Mouse (Mus musculus): ENCODE measurements at regions not wholly inside any gene's neighbourhood (a gene's known extent, or its start where the extent isn't known, plus 50 kb on each side); places are given as distances from the start of the nearest gene placed in this dataset.

DNA sequence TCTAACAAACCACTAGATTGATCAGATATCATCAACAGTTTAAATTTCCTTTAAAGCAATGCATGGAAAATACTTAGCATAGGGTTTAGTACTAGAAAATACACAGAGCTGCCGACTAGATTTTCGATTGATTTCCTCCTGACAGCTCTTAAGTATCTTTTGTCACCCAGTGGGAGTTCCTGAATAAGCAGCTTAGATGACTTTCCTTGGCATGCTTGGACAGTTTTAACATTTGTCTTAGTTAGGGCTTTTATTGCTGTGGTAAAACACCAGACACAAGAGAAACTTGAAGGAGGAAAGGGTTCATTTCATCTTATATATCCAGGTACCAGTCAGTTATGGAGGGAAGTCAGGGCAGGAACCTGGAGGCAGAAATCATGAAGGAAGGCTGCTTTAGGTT is 104.0 kb upstream of the Mdga2 start:
- Histone ChIP-seq H3K36me3 (ENCODE audit: control insufficient read depth, insufficient read depth, low read length) (no peaks in the 10 kb centered on the region), H3K4me3 (ENCODE audit: low read length) (no peak overlapping the region), H3K4me2 (ENCODE audit: low read depth, low read length) (no peak overlapping the region), H3K27me3 (ENCODE audit: control insufficient read depth, insufficient read depth, low read depth, low read length) (no peaks in the 10 kb centered on the region), H3K4me1 (replicated peaks; ENCODE audit: control insufficient read depth, insufficient read depth, low read length) (no peaks in the 10 kb centered on the region), H3K27ac (ENCODE audit: low read length) (no peak overlapping the region), H3K9me3 (ENCODE audit: control insufficient read depth, low read length) (no peaks in the 10 kb centered on the region), H3K9ac (ENCODE audit: low read length) (no peak overlapping the region)
- ATAC-seq (ENCODE audit: low read depth) = no peak
- WGBS = 70% methylated on average over 2 of the region's 2 CpGs

DNA sequence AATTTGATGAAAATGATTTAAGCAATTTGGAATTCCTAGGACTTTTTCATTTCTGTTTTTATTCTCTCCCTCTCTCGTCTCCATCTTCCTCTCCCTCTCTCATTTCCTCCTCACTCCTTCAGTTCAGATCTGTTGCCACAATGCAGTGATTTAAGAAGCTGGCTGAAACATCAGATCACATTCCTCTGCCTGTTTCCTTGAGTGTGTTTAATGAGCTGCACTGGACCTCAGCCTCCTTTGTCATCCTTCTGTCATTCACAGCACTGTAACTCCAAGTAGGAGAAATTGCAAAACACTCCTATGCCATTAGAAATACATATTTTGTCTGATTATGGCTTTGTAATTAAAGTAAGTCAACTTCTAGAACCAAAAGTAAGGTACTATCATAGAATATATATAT is 103.5 kb upstream of the Mdga2 start:
- Histone ChIP-seq H3K9me3 (ENCODE audit: control insufficient read depth, low read length) (no peaks in the 10 kb centered on the region), H3K27ac (ENCODE audit: low read length) (no peak overlapping the region), H3K9ac (ENCODE audit: low read length) (no peak overlapping the region), H3K27me3 (ENCODE audit: control insufficient read depth, insufficient read depth, low read depth, low read length) (no peaks in the 10 kb centered on the region), H3K4me2 (ENCODE audit: low read depth, low read length) (no peak overlapping the region), H3K4me1 (replicated peaks; ENCODE audit: control insufficient read depth, insufficient read depth, low read length) (no peaks in the 10 kb centered on the region), H3K36me3 (ENCODE audit: control insufficient read depth, insufficient read depth, low read length) (no peaks in the 10 kb centered on the region), H3K4me3 (ENCODE audit: low read length) (no peak overlapping the region)
- 20% methylated on average over 1 of the region's 1 CpGs for WGBS
- ATAC-seq (ENCODE audit: low read depth) = no peak

DNA sequence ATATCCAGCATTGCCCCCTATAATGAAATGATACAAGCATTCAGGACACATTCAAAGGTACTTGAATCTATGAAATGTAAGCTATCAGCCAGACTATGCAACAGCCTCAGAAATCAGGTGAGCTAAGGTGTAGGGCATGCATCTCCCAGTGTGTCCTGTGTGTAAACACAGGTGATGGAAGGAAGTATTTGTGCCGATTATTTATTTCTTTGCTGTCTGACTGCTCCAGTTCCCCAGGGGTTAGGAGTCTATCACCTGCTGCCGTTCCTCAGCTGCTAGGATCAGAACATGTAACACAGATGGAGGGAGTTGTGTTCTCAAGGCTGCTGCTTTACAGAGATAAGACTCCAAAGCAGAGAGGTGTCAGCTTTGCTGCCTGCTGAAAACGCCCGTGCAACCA is 103.0 kb upstream of the Mdga2 start:
- no peak for ATAC-seq (ENCODE audit: low read depth)
- H3K27ac ChIP-seq (ENCODE audit: low read length) = no peak overlapping the region

GRCm38 (mm10) chr12:67318687-67319086 is 96.3 kb upstream of the Mdga2 start:
- no peak overlapping the region for H3K27ac ChIP-seq (ENCODE audit: low read length)
- H3K9ac ChIP-seq (ENCODE audit: low read length) = no peak overlapping the region
- no peaks in the 10 kb centered on the region for H3K9me3 ChIP-seq (ENCODE audit: control insufficient read depth, low read length)
- no peaks in the 10 kb centered on the region for H3K36me3 ChIP-seq (ENCODE audit: control insufficient read depth, insufficient read depth, low read length)
- H3K4me3 ChIP-seq (ENCODE audit: low read length) = no peak overlapping the region
- no peak overlapping the region for H3K4me2 ChIP-seq (ENCODE audit: low read depth, low read length)
- H3K27me3 ChIP-seq (ENCODE audit: control insufficient read depth, insufficient read depth, low read depth, low read length) = no peaks in the 10 kb centered on the region
- WGBS = 40% methylated on average over 2 of the region's 2 CpGs
- H3K4me1 ChIP-seq (replicated peaks; ENCODE audit: control insufficient read depth, insufficient read depth, low read length) = no peaks in the 10 kb centered on the region
- ATAC-seq (ENCODE audit: low read depth) = peak; percentile 54; the same call in 1 of the 2 replicates

More for the DNA sequence above, 103.0 kb upstream of the Mdga2 start:
- H3K4me3 ChIP-seq (ENCODE audit: low read length) = no peak overlapping the region
- H3K9ac ChIP-seq (ENCODE audit: low read length) = no peak overlapping the region
- WGBS = 46% methylated on average over 4 of the region's 4 CpGs
- H3K27me3 ChIP-seq (ENCODE audit: control insufficient read depth, insufficient read depth, low read depth, low read length) = no peaks in the 10 kb centered on the region
- no peaks in the 10 kb centered on the region for H3K36me3 ChIP-seq (ENCODE audit: control insufficient read depth, insufficient read depth, low read length)
- no peaks in the 10 kb centered on the region for H3K9me3 ChIP-seq (ENCODE audit: control insufficient read depth, low read length)
- no peak overlapping the region for H3K4me2 ChIP-seq (ENCODE audit: low read depth, low read length)
- no peaks in the 10 kb centered on the region for H3K4me1 ChIP-seq (replicated peaks; ENCODE audit: control insufficient read depth, insufficient read depth, low read length)

GRCm38 (mm10) chr12:67300245-67300644 is 77.9 kb upstream of the Mdga2 start:
- no peak for ATAC-seq (ENCODE audit: low read depth)
- Histone ChIP-seq H3K36me3 (ENCODE audit: control insufficient read depth, insufficient read depth, low read length) (no peaks in the 10 kb centered on the region), H3K4me2 (ENCODE audit: low read depth, low read length) (no peak overlapping the region), H3K4me3 (ENCODE audit: low read length) (no peak overlapping the region), H3K9ac (ENCODE audit: low read length) (no peak overlapping the region), H3K9me3 (ENCODE audit: control insufficient read depth, low read length) (no peaks in the 10 kb centered on the region), H3K27me3 (ENCODE audit: control insufficient read depth, insufficient read depth, low read depth, low read length) (no peaks in the 10 kb centered on the region), H3K4me1 (replicated peaks; ENCODE audit: control insufficient read depth, insufficient read depth, low read length) (no peaks in the 10 kb centered on the region), H3K27ac (ENCODE audit: low read length) (no peak overlapping the region)
- WGBS = 89% methylated on average over 1 of the region's 1 CpGs

DNA sequence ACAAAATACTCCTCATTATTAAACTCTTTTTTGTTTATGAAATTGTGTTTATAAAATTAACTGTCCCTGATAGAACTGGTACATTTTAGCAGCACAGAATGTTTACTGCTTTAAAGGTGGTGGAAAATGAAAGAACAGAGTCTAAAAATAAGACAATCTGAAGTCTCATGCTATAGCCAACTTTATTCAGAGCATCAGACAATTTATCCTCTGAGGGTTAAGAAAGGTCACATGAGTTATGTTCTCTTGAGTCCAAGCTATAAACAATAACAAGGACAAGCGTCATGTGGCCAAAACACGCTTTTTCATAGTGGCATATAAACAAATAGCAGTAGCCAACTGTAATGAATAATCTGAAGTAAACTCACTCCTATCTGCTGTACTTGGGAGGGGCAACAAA is 67.7 kb upstream of the Mdga2 start:
- Histone ChIP-seq H3K27me3 (ENCODE audit: control insufficient read depth, insufficient read depth, low read depth, low read length) (no peaks in the 10 kb centered on the region), H3K36me3 (ENCODE audit: control insufficient read depth, insufficient read depth, low read length) (no peaks in the 10 kb centered on the region), H3K4me2 (ENCODE audit: low read depth, low read length) (no peak overlapping the region), H3K4me1 (replicated peaks; ENCODE audit: control insufficient read depth, insufficient read depth, low read length) (no peaks in the 10 kb centered on the region), H3K27ac (ENCODE audit: low read length) (no peak overlapping the region), H3K9ac (ENCODE audit: low read length) (no peak overlapping the region), H3K9me3 (ENCODE audit: control insufficient read depth, low read length) (no peaks in the 10 kb centered on the region), H3K4me3 (ENCODE audit: low read length) (no peak overlapping the region)
- peak; percentile 60; the same call in 1 of the 2 replicates for ATAC-seq (ENCODE audit: low read depth)
- WGBS = 43% methylated on average over 2 of the region's 2 CpGs

- no peaks in the 10 kb centered on the region for H3K4me1 ChIP-seq (replicated peaks; ENCODE audit: control insufficient read depth, insufficient read depth, low read length)
- no peak overlapping the region for H3K9ac ChIP-seq (ENCODE audit: low read length)
- no peak overlapping the region for H3K4me3 ChIP-seq (ENCODE audit: low read length)
- ATAC-seq (ENCODE audit: low read depth) = no peak
- H3K27ac ChIP-seq (ENCODE audit: low read length) = no peak overlapping the region
- no peaks in the 10 kb centered on the region for H3K36me3 ChIP-seq (ENCODE audit: control insufficient read depth, insufficient read depth, low read length)
- H3K4me2 ChIP-seq (ENCODE audit: low read depth, low read length) = no peak overlapping the region
- no peaks in the 10 kb centered on the region for H3K27me3 ChIP-seq (ENCODE audit: control insufficient read depth, insufficient read depth, low read depth, low read length)
- H3K9me3 ChIP-seq (ENCODE audit: control insufficient read depth, low read length) = no peaks in the 10 kb centered on the region
These were observed 50.5 kb upstream of the Mdga2 start for GRCm38 (mm10) chr12:67272863-67273262.

DNA sequence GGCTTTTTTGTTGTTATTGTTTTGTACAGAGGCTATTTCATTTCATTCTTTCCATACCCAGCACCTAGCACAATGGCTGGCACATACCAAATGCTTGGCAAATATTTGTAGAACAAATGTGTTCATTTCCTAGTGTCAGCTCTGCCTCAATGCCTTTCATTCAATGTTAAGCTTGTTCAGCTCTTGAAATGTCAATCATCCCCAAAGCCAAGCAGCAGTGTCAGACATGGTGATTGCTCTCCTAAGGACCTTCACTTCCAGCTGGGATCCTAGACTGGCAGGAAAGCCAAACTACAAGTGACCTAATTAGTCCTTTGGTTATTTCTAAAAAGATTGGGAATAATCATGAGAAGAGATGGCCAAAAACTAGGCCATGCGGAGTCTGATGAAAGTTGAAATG is 50.0 kb upstream of the Mdga2 start:
- no peaks in the 10 kb centered on the region for H3K4me1 ChIP-seq (replicated peaks; ENCODE audit: control insufficient read depth, insufficient read depth, low read length)
- H3K27me3 ChIP-seq (ENCODE audit: control insufficient read depth, insufficient read depth, low read depth, low read length) = no peaks in the 10 kb centered on the region
- no peak overlapping the region for H3K4me2 ChIP-seq (ENCODE audit: low read depth, low read length)
- WGBS = 85% methylated on average over 1 of the region's 1 CpGs
- no peaks in the 10 kb centered on the region for H3K36me3 ChIP-seq (ENCODE audit: control insufficient read depth, insufficient read depth, low read length)
- H3K4me3 ChIP-seq (ENCODE audit: low read length) = no peak overlapping the region
- ATAC-seq (ENCODE audit: low read depth) = no peak
- no peak overlapping the region for H3K27ac ChIP-seq (ENCODE audit: low read length)
- H3K9me3 ChIP-seq (ENCODE audit: control insufficient read depth, low read length) = no peaks in the 10 kb centered on the region
- no peak overlapping the region for H3K9ac ChIP-seq (ENCODE audit: low read length)
